Mouse (Mus musculus) neural tube, embryonic 12.5 days (tissue): ENCODE measurements around the gene Rdh7. TPM values are rescaled to one million over a fixed set of nuclear protein-coding genes. Genes with fewer than 3 reads are reported as not detected.
"Not testable (repeated sequence)": the region's sequence is repeated elsewhere in the genome, so short reads cannot be mapped to it uniquely, and the experiment has no call there.

ENCODE experiments used
- ATAC-seq: fragments of 200-750 bp; cut with Nextera tagmentation; 2 replicates; pipeline ENCODE4 v1.8.0; 2017; ENCODE audit warnings: low read depth, mild to moderate bottlenecking, moderate TSS enrichment, moderate library complexity; ENCODE audit not compliant: low FRiP score
- H3K27ac ChIP-seq: fragments of 300-500 bp; sonication (generic); 2 replicates; pipeline ENCODE4 v1.5.1; 2016
- H3K27me3 ChIP-seq: fragments of 300-500 bp; sonication (generic); replicated peaks from 2 replicates; pipeline ENCODE4 v1.6.1; 2016; ENCODE audit warnings: mild to moderate bottlenecking
- H3K36me3 ChIP-seq: fragments of 300-500 bp; sonication (generic); 2 replicates; pipeline ENCODE4 v1.6.1; 2016; ENCODE audit warnings: mild to moderate bottlenecking
- H3K4me1 ChIP-seq: fragments of 300-500 bp; sonication (generic); 2 replicates; pipeline ENCODE4 v1.6.1; 2016
- H3K4me2 ChIP-seq: fragments of 300-500 bp; sonication (generic); replicated peaks from 2 replicates; pipeline ENCODE4 v1.6.1; 2016; ENCODE audit warnings: mild to moderate bottlenecking
- H3K4me3 ChIP-seq: fragments of 300-500 bp; sonication (generic); 2 replicates; pipeline ENCODE4 v1.5.1; 2016
- H3K9ac ChIP-seq: fragments of 300-500 bp; sonication (generic); 2 replicates; pipeline ENCODE4 v1.6.1; 2016; ENCODE audit warnings: mild to moderate bottlenecking
- H3K9me3 ChIP-seq: fragments of 300-500 bp; sonication (generic); 2 replicates; pipeline ENCODE4 v1.6.1; 2016; ENCODE audit warnings: mild to moderate bottlenecking
- WGBS: fragments of 180-500 bp; shearing (Covaris S2); methylation state at CpG from one replicate; pipeline ENCODE4 v1.1.7; 2016; 5-methylcytosine and 5-hydroxymethylcytosine counted together
- polyA plus RNA-seq: library from polyadenylated mRNA; unstranded; fragments of >200 nt; fragmentation: Nextera tagmentation; extraction: Ambion mirVana; gene quantifications from 2 replicates; pipeline ENCODE4 v1.2.1, GENCODE M21; 2016

Gene Rdh7
- polyA plus RNA-seq, 1 experiment from 2014 or later = not detected

- Histone ChIP-seq H3K9ac (no peak overlapping the region), H3K9me3 (no peaks in the 10 kb centered on the region)
- no peak for ATAC-seq
These were observed 18.9 kb upstream of the Rdh7 start for GRCm38 (mm10) chr10:127907386-127907951.

GRCm38 (mm10) chr10:127906138-127906537, 17.5 kb upstream of the Rdh7 start:
- no peak for ATAC-seq
- H3K4me2 ChIP-seq = no peak overlapping the region
- H3K4me3 ChIP-seq = no peak overlapping the region
- no peaks in the 10 kb centered on the region for H3K4me1 ChIP-seq
- no peaks in the 10 kb centered on the region for H3K27me3 ChIP-seq
- H3K36me3 ChIP-seq = no peaks in the 10 kb centered on the region
- no peaks in the 10 kb centered on the region for H3K9me3 ChIP-seq
- no peak overlapping the region for H3K27ac ChIP-seq
- WGBS = 47% methylated on average over 2 of the region's 2 CpGs
- H3K9ac ChIP-seq = no peak overlapping the region

More at GRCm38 (mm10) chr10:127907386-127907951, 18.9 kb upstream of the Rdh7 start:
- no peaks in the 10 kb centered on the region for H3K4me1 ChIP-seq
- no peak overlapping the region for H3K4me3 ChIP-seq
- no peaks in the 10 kb centered on the region for H3K36me3 ChIP-seq
- no peaks in the 10 kb centered on the region for H3K27me3 ChIP-seq
- H3K4me2 ChIP-seq = no peak overlapping the region
- H3K27ac ChIP-seq = no peak overlapping the region

- ATAC-seq = no peak
- WGBS = 68% methylated on average over 7 of the region's 7 CpGs
- H3K4me1 ChIP-seq = no peaks in the 10 kb centered on the region
These were observed 16.3 kb upstream of the Rdh7 start for GRCm38 (mm10) chr10:127904718-127905446.

GRCm38 (mm10) chr10:127903116-127903515, 14.5 kb upstream of the Rdh7 start:
- Histone ChIP-seq H3K4me1 (no peaks in the 10 kb centered on the region), H3K27ac (no peak overlapping the region), H3K4me2 (no peak overlapping the region), H3K4me3 (no peak overlapping the region), H3K9ac (no peak overlapping the region), H3K9me3 (no peaks in the 10 kb centered on the region), H3K36me3 (no peaks in the 10 kb centered on the region), H3K27me3 (no peaks in the 10 kb centered on the region)
- 63% methylated on average over 1 of the region's 1 CpGs for WGBS
- ATAC-seq = no peak

More at GRCm38 (mm10) chr10:127904718-127905446, 16.3 kb upstream of the Rdh7 start:
- Histone ChIP-seq H3K9ac (no peak overlapping the region), H3K36me3 (no peaks in the 10 kb centered on the region), H3K4me3 (no peak overlapping the region), H3K9me3 (no peaks in the 10 kb centered on the region), H3K27me3 (no peaks in the 10 kb centered on the region), H3K27ac (no peak overlapping the region), H3K4me2 (no peak overlapping the region)

- Histone ChIP-seq H3K27ac (no peak overlapping the region), H3K4me3 (no peak overlapping the region), H3K36me3 (no peaks in the 10 kb centered on the region), H3K4me2 (no peak overlapping the region), H3K9me3 (no peaks in the 10 kb centered on the region), H3K4me1 (no peaks in the 10 kb centered on the region), H3K27me3 (no peaks in the 10 kb centered on the region), H3K9ac (no peak overlapping the region)
- WGBS = 79% methylated on average over 4 of the region's 4 CpGs
- ATAC-seq = no peak
These were observed 13.1 kb upstream of the Rdh7 start for GRCm38 (mm10) chr10:127901751-127902150.

- Histone ChIP-seq H3K4me2 (no peak overlapping the region), H3K9me3 (no peaks in the 10 kb centered on the region), H3K4me3 (no peak overlapping the region), H3K27me3 (no peaks in the 10 kb centered on the region), H3K9ac (no peak overlapping the region), H3K36me3 (no peaks in the 10 kb centered on the region), H3K4me1 (no peaks in the 10 kb centered on the region), H3K27ac (no peak overlapping the region)
- WGBS = 70% methylated on average over 5 of the region's 5 CpGs
- ATAC-seq = no peak
These were observed 11.2 kb upstream of the Rdh7 start for GRCm38 (mm10) chr10:127899783-127900182.

- Histone ChIP-seq H3K9me3 (no peaks in the 10 kb centered on the region), H3K4me1 (no peaks in the 10 kb centered on the region), H3K27me3 (no peaks in the 10 kb centered on the region), H3K9ac (no peak within 1 kb of the TSS), H3K27ac (no peak within 1 kb of the TSS), H3K4me2 (no peak within 1 kb of the TSS), H3K4me3 (no peak within 1 kb of the TSS), H3K36me3 (no peaks in the 10 kb centered on the region)
- ATAC-seq = no peak
- 86% methylated on average over 2 of the region's 2 CpGs for whole genome bisulfite sequencing
These were observed 9.6 kb upstream of the Rdh7 start, which contains the start of gene Sdr9c7 for GRCm38 (mm10) chr10:127898218-127898617. TSS of gene Sdr9c7 (plus strand) at chr10:127898518.

- Histone ChIP-seq H3K4me2 (no peak overlapping the region), H3K9ac (no peak overlapping the region), H3K4me1 (no peaks in the 10 kb centered on the region), H3K27ac (no peak overlapping the region), H3K36me3 (no peaks in the 10 kb centered on the region), H3K9me3 (no peaks in the 10 kb centered on the region), H3K4me3 (no peak overlapping the region), H3K27me3 (no peaks in the 10 kb centered on the region)
- 87% methylated on average over 3 of the region's 3 CpGs for WGBS
- ATAC-seq = no peak
These were observed 8.9 kb upstream of the Rdh7 start for GRCm38 (mm10) chr10:127897506-127897905.

GRCm38 (mm10) chr10:127896705-127897104, 8.1 kb upstream of the Rdh7 start:
- H3K9ac ChIP-seq = no peak overlapping the region
- H3K4me3 ChIP-seq = no peak overlapping the region
- H3K27me3 ChIP-seq = no peaks in the 10 kb centered on the region
- 76% methylated on average over 5 of the region's 5 CpGs for WGBS
- no peak for ATAC-seq
- no peak overlapping the region for H3K27ac ChIP-seq
- H3K9me3 ChIP-seq = no peaks in the 10 kb centered on the region
- H3K36me3 ChIP-seq = no peaks in the 10 kb centered on the region
- no peak overlapping the region for H3K4me2 ChIP-seq
- no peaks in the 10 kb centered on the region for H3K4me1 ChIP-seq

GRCm38 (mm10) chr10:127893163-127894022, 4.8 kb upstream of the Rdh7 start:
- not testable (repeated sequence) for H3K27ac ChIP-seq, H3K4me1 ChIP-seq, ATAC-seq, H3K4me3 ChIP-seq, H3K27me3 ChIP-seq, H3K36me3 ChIP-seq, H3K9me3 ChIP-seq, H3K4me2 ChIP-seq, H3K9ac ChIP-seq
- WGBS = 62% methylated on average over 5 of the region's 5 CpGs

- H3K27me3 ChIP-seq = no peaks in the 10 kb centered on the region
- ATAC-seq = no peak
- no peak overlapping the region for H3K9ac ChIP-seq
- WGBS = 74% methylated on average over 1 of the region's 1 CpGs
- no peaks in the 10 kb centered on the region for H3K9me3 ChIP-seq
- no peak overlapping the region for H3K4me2 ChIP-seq
- H3K27ac ChIP-seq = no peak overlapping the region
- H3K4me1 ChIP-seq = no peaks in the 10 kb centered on the region
- no peak overlapping the region for H3K4me3 ChIP-seq
- H3K36me3 ChIP-seq = no peaks in the 10 kb centered on the region
These were observed 2.9 kb upstream of the Rdh7 start for GRCm38 (mm10) chr10:127891481-127891880.

- H3K27ac ChIP-seq = no peak overlapping the region
- H3K36me3 ChIP-seq = no peaks in the 10 kb centered on the region
- no peaks in the 10 kb centered on the region for H3K4me1 ChIP-seq
- WGBS = 81% methylated on average over 4 of the region's 4 CpGs
- no peak overlapping the region for H3K4me2 ChIP-seq
- no peak overlapping the region for H3K9ac ChIP-seq
- H3K4me3 ChIP-seq = no peak overlapping the region
- ATAC-seq = no peak
- H3K27me3 ChIP-seq = no peaks in the 10 kb centered on the region
- H3K9me3 ChIP-seq = no peaks in the 10 kb centered on the region
These were observed 1.6 kb downstream of the Rdh7 start for GRCm38 (mm10) chr10:127886971-127887370.
